Mouse (Mus musculus) testis, adult 2 months (tissue): ENCODE measurements around the gene Gm13275.

Experiments
- CTCF ChIP-seq: fragments of 200-500 bp; IDR thresholded peaks from 2 replicates; pipeline ENCODE4 v1.5.1; 2012; ENCODE audit warnings: low read depth, mild to moderate bottlenecking, inconsistent platforms, low read length, moderate library complexity; ENCODE audit not compliant: control insufficient read depth, insufficient read depth, insufficient replicate concordance
- POLR2A ChIP-seq: fragments of 200-500 bp; IDR thresholded peaks from 2 replicates; pipeline ENCODE4 v1.6.1; 2012; ENCODE audit warnings: low read depth, mild to moderate bottlenecking, inconsistent platforms, low read length, moderate library complexity; ENCODE audit not compliant: control insufficient read depth

GRCm38 (mm10) chr4:88838828-88839227 lies 44.5 kb downstream of the Gm13275 start:
- TF ChIP-seq CTCF (no peak), POLR2A (no peak)
